Mouse (Mus musculus): Measurements from ENCODE around the gene Dock9. TPM values are rescaled to one million over a fixed set of nuclear protein-coding genes. Genes with fewer than 3 reads are reported as not detected.

Gene Dock9
- total RNA-seq, 2 experiments from 2014 or later, result 30.1 to 35.0 TPM

DNA sequence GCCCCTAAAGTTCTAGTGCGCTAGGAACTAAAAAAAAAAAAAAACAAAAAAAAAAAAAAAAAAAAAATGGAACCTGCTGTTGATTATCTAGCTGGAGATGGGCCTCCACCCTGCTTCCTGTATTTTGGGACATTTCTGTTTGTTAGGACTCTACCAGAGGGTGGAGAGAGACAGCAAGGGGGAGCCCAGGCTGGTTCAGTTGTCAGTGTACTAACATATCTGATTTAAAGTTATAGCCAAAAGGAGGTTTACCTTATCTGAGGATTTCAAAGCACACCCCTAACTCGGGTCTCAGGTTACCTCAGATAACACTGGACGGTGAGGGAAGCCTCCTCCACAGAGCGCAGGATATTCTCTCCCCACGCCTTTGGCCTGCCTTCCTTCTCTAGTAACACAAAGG is 4.0 kb downstream of the Dock9 start:
- DNase-seq (ENCODE audit: low spot score in 2 of 2), result no peak

DNA sequence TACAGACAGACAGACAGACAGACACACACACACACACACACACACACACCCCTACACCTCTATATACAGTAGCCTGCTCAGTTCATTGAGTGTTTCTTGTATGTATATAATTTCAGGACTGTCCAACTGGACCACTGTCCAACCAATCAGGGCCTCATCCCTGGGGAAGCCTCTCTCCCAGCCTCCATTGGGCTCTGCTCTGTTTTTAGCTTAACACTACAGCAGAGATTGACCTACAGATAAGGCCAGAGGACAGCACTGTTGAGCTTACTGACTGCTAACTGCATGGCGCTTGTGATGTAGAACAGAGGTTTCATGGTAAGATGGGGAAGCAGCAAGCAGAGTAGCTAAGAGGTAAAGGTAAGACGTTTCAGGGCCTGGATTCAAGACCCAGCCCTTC is 5.7 kb downstream of the Dock9 start:
- DNase-seq (ENCODE audit: low spot score in 2 of 2), result no peak

DNA sequence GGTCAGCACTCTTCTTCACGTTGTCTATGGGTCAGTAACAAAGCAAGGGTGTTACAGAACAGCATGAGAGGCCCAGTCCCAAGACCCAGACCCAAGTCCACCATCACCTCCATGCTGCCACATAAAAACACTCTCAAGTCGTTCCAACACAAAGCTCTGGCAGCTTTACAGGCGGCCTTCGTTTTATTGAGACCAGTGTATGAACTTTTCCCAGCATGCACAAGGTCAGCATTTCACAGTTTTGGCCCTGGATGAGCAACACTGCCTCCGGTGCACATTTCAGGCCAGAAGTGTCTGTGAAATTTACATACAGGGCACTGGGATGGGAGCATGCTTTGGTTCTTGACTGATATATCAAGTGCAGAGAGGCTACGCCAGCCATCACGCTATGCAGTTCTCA is 6.5 kb downstream of the Dock9 start:
- no peak for DNase-seq (ENCODE audit: low spot score in 2 of 2)

DNA sequence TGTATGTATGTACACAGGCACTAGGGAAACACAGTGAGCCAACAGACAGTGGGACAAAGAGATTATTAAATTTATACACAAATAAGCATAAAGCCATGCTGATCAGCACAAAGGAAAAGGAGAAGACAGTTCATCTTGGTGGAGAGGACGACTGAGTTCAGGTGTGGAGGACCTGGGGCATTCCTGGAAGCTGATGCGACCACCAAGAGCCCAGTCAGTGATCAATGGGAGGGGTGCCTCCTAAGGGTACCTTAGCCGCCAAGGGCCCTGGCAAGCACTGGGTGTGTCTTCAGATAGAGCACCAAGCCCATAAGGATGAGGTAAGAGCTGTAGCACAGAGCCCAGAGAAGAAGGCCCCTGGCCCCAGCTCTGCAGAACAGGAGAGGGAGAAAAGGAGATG is 8.4 kb downstream of the Dock9 start:
- no peak for DNase-seq (ENCODE audit: low spot score in 2 of 2)

DNA sequence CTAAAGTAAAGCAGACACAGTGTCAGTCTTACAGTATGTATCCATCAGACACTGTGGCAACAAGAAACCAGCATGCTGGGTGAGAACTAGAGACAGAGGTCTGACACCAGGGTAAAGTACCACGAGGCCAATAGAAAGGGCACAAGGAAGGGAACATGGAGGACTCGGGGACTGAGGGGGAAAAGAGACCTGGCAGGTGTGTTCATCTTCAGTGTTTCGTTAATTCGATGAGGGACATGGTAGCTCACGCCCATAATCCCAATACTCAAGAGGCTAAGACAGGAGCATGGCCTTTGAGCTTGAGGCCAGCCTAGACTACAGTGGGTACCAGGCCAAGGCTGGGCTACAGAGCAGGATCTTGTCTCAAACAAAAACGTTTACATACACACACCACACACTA is 9.2 kb downstream of the Dock9 start:
- no peak for DNase-seq (ENCODE audit: low spot score in 2 of 2)

DNA sequence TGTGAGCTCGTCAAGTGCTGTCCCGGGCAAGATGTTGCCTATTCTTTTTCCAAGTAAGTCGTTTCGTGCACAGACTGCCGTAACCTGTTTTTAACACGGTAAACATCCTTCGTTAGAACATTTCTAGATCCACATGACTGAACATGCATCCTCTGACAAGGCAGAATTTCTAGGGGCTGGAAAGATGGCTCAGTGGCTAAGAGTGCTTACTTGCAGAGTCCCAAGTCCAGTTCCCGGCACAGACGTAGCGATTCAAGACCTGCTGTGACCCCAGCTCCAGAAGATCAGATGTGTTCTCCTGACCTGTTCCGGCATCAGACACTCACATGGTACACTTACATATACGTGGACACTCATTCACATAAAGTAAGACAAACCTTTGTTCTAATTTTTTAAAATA is 10.2 kb downstream of the Dock9 start:
- no peak for DNase-seq (ENCODE audit: low spot score in 2 of 2)

DNA sequence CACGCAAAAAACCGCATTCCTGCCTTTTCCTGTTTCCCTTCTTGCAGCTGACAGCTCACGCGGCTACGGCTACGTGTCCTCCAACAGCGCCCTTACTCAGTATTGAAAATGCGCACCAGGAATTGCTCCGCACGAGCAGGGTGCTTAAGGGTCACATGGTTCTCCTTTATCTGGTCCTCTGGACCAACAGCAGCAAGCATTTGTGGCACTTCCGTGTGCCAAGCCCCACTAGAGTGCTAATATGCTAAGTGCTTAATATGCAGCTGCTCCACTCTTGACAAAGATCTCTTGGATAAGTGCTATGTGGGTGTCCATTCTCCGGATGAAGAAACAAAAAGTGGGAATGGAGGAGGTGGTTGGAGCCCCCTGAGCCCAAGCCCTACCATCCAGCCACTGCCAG is 10.7 kb downstream of the Dock9 start:
- no peak for DNase-seq (ENCODE audit: low spot score in 2 of 2)

DNA sequence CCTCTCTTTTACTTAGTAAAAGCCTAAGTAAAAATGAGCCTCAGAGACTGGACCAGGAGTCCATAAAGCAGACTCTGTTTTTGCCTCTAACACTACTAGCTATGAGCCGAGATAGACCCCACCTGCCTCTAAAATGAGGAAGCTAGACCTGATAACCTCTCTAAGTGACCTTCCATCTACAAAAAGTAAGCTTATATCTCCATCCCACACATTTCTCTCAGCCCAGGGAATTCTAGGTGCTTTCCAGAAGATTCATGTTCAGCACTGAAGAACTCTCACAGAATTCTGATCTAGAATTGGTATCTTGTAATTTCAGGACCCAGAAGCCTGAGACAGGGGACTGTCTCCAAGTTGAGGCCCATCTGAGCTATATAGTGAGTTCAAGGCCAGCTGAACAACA is 12.2 kb downstream of the Dock9 start:
- DNase-seq (ENCODE audit: low spot score in 2 of 2), result no peak

DNA sequence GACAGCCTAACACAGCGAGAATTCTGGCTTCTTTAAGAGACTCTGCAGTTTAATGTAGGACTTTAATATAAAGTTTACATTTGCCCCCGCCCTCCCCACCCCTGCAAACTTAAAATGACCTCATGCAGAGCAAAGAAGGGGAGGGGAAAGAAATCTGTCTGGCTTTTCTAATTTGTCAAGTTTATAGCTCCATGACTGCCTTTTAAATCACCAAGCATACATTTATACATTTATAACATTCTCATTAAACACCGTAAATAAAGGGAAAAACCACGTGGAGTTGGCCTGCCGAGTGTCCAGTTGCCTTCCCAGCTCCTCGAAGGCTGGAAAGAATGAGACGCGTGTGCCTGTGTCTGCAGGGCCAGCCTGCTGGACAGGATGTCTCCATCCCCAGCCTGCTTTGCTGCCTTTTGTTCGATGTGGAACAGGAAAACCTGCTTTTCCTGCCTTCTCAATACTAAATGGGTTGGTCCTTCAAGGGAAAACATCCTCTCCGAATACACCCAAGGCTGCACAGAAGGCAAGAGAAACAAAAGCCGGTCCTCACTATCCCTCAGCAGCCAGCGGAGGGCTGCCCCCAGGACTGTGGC is 16.6 kb downstream of the Dock9 start:
- DNase-seq (ENCODE audit: low spot score in 2 of 2), result no peak

DNA sequence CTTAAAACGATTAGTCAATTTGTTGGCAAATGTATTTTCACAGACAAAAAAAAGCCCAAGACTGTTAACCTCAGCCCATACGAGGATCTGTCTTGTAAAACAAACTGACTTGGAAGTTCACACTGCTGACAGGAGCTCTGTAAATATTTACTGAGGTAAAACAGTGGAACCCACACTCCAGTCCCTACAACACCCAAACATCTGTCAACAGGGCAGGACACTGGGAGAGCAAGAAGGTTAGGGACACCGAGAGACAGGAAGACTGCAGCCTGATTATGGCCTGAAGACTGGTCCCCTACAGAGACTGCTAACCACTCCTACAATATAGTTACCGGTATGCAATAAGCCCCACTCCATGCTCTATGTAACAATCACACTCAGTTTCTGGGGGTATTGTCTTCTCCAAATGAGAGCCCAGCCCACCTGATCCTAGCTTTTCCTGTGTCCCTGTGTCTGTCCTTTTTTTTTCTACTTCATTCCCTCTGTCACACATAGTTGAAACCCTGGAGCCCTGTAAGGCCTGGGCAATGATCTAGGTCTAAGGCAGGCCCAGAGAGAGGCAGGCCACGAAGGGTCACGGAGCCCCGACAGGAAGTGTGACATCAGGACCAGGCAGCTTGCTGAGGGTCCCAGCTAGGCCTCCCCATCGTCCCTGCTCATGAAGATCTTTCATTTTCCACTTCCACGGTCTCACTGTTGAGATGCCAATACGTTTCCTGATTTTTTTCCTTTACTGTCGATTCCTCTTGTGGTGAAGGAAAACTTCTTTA is 17.3 kb downstream of the Dock9 start:
- DNase-seq (ENCODE audit: low spot score in 2 of 2), result no peak

DNA sequence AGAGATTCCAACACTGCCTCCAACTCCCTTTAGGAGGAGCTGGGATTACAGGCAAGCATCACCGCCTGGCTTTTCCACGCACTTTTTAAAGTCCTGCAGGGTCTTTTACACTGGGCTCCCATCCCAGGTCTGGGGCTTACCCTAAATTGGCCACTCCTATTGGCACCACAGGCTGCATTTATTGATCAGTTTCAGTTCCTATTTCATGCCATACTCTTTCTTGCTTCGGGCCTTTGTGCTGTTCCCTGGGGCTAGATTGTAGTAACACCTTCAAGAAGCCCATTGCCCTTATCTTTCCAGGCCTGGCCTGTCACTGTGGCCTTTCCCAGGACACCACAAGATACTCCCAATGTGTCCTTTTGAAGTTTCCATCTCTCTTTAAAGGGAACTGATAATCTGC is 18.0 kb downstream of the Dock9 start:
- no peak for DNase-seq (ENCODE audit: low spot score in 2 of 2)

DNA sequence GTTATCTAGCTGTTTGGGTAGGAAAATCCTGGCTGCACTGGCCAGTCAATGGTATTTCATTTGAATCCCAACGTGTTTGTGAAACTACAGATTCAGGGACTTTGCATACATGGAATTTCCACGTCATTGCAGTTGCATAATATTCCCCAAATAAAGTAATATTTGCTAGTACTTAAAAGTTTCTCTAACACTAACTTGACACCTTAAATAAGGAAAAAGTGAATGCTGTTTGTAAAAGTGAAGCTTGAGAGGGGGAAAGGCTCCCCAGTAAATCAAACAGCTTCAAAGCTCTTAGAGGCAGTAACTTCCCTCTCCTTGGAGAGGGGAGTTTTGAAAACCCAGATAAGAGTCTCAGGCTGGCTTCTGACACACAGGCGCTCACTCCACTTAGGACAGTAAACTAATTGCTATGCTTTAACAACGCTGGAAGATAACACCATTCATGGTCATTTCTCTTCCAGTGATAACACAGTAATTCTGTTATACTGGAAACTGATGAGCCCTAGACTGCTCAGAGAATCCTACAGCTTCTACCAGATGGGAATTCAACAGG is 20.3 kb downstream of the Dock9 start:
- no peak for DNase-seq (ENCODE audit: low spot score in 2 of 2)

DNA sequence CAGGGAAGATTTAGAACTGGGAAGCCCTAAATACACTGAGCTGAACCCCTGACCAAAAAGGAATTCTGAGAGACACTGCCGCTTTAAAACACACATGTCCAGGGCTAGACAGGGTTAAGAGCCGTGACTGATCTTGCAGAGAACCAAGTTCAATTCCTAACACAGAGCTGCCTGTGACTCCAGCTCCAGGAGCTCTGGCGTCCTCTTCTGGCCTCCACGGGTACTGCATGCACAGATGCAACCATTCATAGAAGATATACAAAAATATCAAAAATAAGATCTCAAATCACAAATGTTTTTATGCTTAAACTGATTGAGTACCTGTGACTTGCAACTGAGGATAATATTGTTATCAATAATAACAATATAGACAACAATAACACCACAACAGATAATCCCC is 20.9 kb downstream of the Dock9 start:
- no peak for DNase-seq (ENCODE audit: low spot score in 2 of 2)

DNA sequence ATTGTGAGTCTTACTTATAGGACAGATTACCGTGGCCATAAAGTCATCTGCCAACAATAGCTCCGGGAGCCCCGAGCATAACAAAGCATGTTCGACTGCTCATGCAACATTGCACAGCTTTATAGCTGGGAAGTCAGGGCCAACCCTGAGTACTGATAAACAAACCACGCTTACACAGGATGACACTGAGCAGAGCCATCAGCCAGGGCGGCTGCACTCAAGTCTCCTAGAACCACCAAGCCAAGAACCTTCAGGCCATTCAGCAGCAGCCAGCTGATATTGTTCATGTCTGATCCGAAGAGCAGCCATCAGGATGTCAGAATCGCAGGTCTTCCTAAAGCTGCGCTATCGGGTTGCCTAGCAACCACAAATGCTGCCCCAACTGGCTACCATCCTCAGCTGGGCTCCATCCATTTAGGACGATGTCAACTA is 35.6 kb downstream of the Dock9 start:
- no peak for DNase-seq (ENCODE audit: low spot score in 2 of 2)

DNA sequence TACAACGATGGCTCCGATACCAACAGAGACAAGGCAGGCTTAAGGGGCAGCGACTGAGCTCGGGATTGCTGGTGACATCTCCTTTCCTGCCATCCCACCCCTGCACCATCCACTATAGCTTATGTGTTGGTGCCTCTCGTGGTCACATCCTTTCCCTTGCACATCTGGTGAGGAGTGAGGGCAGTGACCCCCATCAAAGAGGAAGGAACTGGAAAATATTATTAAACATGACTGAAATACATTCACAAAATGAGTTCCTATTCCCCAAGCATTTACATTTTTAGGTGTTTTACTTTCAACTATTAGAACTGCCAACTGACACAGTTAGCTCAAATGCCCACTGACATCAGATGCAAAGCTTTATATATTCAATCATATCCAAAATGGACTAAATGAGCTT is 37.2 kb downstream of the Dock9 start:
- DNase-seq (ENCODE audit: low spot score in 2 of 2), result no peak

DNA sequence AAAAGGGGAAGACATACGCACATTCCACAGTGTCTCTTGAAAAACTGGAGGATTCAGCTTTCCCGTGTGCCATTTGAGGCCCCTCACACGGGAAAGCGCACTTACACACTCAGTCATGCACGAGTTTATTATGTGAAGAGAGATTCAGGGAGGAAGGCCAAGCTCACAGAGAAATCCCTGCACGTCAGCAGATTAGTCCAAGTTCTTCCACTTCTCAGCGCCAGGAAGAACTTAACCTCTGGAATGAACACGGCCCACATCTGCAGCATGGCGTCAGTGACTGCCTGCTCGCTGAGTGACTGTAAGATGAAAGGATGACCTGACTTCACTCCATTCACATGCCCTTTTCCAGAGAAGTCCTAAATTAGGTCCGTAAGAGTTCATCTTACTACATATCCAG is 43.5 kb downstream of the Dock9 start:
- no peak for DNase-seq (ENCODE audit: low spot score in 2 of 2)

DNA sequence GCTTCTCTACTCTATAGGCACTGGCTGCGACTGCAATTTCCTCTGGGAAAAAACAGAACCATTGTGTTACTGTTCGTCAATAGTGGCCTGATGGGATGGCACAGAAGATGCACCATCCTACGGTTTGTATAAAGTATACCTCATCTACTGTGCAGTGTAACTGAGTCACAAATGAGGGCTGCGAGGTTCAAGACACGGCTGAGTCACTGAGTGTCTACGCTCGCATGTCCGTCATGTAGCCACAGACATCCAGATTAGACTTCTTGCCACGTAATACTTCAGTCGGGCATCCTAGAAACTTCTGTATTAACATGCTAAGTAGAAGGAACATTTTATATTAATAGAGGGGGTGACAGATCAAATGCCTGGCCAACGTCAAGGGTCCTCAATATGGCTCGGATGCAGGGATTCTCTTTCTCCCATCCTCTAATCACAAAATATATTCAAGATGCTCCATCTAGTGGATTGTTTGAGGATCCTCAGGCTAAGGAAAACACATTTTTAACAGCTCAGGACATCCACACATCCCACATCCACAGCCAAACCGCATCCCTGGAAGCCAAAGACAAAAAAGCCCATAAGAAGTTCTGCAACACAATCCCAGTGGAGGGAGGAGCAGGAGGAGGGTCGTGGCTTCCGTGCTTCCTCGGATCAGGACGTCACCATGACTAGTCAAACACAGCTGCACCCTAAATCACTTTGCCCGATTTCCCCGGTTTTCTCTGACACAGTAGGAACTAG is 44.8 kb downstream of the Dock9 start:
- no peak for DNase-seq (ENCODE audit: low spot score in 2 of 2)

DNA sequence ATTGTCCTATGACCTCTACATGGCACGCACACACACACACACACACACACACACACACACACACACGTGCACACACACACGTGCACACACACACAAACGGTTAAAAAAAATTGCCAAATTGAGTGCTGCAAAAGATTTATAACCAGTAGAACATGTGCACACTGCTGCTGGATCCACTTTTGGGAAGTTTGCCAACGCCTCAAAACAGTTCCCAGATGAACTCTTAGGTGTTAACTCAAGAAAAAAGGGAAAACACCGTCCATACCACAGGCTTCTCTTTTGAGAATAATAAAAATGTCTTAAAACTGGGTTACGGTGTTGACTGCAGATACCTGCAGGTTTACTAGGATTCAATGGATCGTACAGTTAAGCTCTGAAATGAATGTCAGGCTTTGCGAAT is 48.0 kb downstream of the Dock9 start:
- DNase-seq (ENCODE audit: low spot score in 2 of 2), result no peak

DNA sequence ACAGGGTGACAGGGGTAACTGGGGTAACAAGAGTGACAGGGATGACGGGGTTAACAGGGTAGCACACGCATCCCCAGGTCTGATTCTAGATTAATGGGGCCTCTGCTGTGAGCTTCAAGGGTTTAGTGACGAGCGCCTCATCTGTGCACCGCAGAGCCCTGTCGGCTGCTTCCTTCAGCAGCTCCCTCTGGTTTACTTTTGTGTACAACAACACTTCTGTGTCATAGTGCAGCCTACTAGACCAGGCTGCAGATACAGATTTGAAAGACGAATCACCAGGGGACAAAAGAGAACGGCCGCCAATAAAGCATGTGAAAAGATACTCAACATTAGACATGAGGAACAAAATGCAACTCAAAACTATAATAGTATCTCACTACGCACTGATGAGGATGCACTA is 48.6 kb downstream of the Dock9 start:
- DNase-seq (ENCODE audit: low spot score in 2 of 2), result no peak

DNA sequence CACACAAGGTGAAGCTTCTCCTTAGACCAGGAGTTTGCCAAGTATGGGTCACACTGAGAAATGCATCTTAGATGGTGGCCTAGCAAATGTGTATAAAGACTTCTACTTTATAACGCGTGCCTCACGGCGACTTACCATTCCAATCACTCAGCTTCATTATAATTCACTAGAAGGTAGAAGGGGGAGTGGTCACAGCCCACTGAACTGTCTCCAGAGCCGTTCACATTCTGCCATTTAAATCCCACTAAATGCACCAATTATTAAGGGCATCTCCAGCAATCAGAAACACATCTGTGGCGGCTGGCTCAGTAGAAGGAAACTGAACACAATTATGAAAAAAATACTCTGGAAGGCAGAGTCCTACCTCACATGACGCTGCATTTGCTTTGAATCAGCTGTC is 50.3 kb downstream of the Dock9 start:
- DNase-seq (ENCODE audit: low spot score in 2 of 2), result no peak

DNA sequence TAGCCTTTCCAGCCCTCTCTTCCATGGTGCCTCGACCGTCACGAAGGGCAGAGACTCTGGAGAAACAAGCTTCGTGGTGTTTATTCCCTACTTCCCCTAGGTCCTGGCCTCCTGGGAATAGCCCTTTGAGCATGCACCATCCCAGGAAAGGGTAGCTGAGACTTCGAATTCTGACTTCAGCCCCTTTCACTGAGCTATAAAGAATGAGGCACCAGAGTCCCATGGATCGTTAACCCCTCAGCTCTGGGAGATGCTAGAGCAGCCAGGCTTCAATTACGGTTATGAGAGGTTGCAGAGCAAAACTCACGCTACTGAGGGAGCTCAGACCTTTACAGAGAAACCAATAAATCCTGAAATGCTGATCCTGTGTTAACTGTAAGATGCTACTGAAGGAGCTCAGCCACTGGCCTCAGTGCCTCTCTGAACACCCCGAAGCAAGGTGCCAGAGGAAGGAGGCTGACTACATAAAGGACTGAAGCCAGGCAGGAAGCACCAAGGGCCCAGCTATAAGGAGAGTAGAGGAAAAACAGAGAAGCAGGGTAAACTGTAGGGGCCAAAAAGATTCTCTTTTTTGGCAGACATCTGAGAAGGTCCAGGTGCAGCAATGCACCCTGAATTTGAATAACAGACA is 53.7 kb downstream of the Dock9 start:
- no peak for DNase-seq (ENCODE audit: low spot score in 2 of 2)

Data from adrenal gland, postnatal 4 days (tissue).